Mouse (Mus musculus) urinary bladder, adult 18-20 months (tissue): ENCODE results near the gene Cer1.

Experiments used
- DNase-seq, 2 experiments: peaks; one replicate each; pipeline ENCODE4 v3.0.0; 2022; ENCODE audit warnings: low spot score in 2 of 2, mixed read lengths in 2 of 2

Gene Cer1

DNA sequence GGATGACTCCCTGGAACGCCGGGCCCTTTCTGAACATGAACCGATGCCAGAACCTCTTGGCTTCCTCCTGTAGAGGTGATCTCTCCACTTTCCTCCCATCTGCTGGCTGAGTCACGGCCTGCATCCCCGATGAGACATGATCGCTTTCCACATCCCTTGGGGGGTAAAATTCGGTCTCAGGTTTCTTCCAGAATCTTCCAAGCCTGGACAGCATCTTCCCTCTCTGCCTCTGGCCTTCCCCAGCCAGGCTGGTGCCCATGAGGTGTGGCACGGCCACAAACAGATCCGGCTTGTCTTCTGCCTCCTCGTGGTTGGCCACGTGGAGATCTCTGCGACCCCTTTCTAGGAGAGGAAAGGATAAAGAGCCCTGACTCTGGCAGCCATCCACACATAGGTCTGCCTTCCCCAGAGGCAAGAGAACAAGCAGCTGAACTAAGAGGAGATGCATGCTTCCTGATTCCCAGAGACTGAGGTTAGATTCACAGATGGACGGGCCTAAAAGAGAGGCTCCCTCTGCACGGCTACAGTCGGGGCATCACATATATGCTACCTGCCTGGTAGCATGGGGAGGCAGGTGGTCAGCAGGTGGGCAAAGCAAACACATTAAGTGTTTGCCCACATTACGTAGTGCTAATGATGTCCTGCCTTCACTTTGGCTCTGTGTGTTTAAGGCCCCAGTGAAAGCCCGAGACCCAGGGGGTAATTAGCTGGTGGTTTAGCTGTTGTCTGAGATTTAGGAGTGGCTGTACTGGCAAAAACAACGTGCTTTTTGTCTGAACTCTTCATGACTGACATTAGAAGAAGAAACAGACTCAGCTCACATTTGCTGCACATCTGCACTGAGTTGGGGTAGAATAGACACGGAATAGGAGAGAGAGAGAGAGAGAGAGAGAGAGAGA lies at the start of gene Cer1:
TSS of gene Cer1 (minus strand) at position 513 of the 899 bp plus-strand sequence.
- no peak for DNase-seq

DNA sequence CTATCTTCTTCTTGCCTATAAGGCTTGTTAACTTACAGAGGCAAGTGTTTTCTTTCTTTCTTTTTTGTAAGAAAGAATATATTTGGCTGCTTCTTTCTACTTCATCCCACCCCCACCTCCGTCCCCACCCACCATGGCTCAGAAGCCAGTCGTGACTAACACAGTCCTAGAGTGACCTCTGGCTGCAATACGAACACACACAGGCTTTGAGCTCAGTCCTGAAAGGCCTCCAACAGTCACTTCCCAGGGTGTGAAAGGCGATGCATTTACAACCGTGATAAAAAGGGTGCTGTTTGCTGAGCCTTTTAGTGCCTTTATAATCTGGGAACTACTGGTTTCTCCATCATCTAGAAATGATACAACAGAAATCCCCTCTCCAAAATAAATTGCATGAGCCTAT lies 49.4 kb upstream of the Cer1 start:
- no peak for DNase-seq

GRCm38 (mm10) chr4:82933698-82934210 lies 48.8 kb upstream of the Cer1 start:
- peak; percentile 17 to 68 for DNase-seq

DNA sequence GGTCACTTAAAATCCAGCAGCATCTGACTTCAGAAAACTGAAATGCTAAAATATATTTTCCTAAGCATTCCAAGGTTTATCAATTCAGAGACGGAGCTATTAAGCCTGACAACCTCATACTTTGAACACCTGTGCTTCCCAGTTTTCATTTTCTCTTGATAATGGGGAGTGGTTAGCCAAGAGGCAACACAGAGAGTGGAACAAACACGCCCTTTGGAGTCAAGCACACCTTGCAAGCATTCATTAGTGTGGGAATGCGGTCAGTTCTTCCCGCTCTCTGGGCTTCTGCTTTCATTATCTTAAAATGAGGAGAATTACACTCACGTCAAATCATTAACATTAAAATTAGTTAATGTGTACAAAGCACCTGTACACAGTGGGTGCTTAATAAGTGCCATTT lies 45.1 kb upstream of the Cer1 start:
- no peak for DNase-seq

DNA sequence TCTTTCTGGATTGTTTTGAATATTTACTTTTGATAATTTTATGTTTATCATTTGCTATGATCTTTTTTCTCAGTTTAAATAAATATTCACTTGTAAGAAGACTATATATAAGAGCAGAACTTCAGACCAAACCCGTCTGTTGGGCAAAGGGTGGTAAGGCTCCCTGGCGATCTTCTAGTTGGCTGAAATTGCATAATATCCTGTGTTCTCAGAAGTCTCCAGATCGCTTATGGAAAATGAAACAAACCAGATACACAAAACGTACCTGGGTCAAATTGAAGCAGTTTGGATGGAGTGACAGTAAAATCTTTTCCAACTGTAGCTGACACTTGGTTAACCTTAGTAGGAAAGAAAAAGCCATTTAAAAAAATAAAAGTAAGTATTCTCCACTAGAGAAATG lies 37.0 kb upstream of the Cer1 start:
- DNase-seq, result no peak

DNA sequence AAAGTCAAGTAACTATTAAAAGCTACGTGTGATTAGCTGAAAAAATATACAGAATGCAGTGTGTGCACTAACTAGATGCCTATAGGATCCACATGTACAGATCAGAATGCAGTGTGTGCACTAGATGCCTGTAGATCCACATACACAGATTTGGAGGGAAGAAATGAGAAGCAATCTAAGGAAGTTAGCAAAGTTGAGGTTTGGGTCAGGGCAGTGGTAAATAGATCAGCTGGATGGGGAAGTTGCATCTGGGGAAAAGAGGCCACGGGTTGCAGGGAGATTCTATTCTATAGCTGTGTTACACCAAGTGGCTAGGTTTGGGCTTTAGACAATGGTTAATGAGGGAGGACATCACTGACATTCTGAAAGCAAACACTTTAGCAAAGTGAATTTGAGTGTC lies 33.7 kb upstream of the Cer1 start:
- no peak for DNase-seq

GRCm38 (mm10) chr4:82916678-82917050 lies 31.7 kb upstream of the Cer1 start:
- no peak for DNase-seq

- no peak for DNase-seq
Measured at GRCm38 (mm10) chr4:82916003-82916677, 31.2 kb upstream of the Cer1 start.

- no peak for DNase-seq
Measured at GRCm38 (mm10) chr4:82915576-82915975, 30.6 kb upstream of the Cer1 start.

DNA sequence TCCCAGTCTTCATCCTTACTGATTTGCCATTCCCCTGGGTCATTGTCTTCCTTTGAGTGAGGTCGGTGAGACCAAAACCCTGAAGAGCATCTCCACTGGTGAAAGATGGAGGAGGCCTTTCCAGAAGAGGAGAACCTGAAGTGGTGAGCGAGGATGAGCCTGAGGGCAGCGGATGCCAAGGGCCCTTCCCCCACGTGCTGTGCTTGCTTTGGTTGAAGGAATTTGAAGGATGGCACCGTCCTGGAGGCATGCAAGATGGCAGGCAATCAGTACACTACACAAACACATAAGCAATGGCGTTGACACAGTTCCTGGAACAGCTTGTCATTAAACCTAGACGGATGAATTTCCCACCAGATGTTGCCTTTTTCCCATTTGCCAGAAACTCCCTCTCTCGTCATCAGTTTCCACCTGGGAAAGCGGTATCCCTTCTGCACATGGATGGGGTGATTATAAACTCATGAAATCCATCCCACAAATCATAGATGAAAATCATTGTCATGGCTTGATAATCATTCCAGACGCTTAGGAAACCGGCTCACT lies 29.7 kb upstream of the Cer1 start:
- no peak for DNase-seq

- no peak for DNase-seq
Measured at GRCm38 (mm10) chr4:82895227-82895626, 10.3 kb upstream of the Cer1 start.

- DNase-seq, result no peak
Measured at GRCm38 (mm10) chr4:82892247-82892646, 7.3 kb upstream of the Cer1 start.

DNA sequence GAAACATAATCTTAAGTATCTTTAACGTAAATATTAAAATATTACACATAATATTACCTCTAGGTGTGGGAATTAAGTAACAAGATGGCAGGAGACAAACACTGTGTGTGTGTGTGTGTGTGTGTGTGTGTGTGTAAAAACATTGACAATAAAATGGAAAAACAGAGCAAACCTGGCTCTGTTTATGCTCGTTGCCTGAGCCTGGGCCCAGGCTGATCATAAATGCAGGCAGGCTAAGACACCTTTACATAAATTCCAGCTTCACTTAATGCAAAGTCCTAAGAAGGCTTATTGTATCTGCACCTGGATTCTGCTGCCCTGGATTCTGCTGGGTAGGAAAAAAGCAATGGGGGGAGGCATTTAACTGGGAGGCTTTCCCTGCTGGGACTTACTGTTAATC lies 6.6 kb upstream of the Cer1 start:
- DNase-seq, result no peak

- DNase-seq, result no peak
Measured at GRCm38 (mm10) chr4:82891049-82891448, 6.1 kb upstream of the Cer1 start.

- no peak for DNase-seq
Measured at GRCm38 (mm10) chr4:82890585-82890984, 5.6 kb upstream of the Cer1 start.

DNA sequence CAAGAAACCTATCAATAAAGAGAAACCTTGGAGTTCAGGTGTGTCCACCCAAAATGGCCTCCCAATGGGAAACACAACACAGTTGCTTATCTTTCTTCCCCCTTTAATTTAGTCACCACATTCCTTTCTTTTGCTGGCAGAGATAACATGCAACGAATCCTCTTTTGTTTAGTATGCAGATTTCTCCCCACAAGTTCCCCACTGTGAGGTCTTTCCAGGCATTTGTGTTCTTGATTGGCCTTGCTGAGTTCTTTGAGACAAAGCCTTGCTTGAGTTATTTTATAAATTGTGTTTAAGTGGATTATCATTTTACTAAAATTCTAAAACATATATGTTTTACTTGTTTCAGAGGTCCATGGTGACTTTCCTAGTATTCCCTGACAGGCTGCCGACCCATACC lies 1.2 kb upstream of the Cer1 start:
- DNase-seq, result no peak

DNA sequence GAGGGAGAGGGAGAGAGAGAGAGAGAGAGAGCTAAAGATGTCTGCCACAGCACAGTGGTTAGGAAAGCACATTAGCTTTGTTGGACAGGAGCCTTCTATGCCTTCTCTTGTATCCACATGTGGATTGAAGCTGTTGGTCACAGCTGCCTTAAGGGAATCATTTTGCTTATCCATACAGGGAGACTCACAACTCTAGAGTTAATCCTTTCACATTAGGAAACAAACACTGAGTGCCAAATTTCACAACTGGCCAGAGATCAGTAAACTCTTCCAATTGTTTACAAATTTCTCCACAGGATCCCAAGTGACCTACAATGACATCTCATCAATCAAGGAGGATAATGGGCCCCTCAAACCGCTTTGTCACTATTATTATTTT lies 576 bp upstream of the Cer1 start:
- DNase-seq, result no peak

DNA sequence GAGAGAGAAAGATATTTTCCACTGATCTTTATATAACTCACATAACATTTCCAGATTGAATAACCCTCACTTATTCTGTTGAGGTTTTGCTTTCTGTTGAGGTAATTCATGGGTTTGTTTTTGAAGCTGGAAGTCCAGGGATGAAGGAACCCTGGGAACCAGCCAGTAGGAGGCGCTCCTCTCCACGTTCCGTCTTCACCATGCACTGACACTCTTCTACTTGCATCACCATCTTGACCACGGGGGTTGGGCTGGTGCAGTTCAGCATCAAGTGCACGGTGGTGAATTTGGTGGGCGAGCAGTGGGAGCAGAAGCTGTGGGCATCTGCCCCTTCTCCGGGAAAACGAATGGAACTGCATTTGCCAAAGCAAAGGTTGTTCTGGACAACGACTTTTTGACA lies 2.4 kb downstream of the Cer1 start:
- no peak for DNase-seq

DNA sequence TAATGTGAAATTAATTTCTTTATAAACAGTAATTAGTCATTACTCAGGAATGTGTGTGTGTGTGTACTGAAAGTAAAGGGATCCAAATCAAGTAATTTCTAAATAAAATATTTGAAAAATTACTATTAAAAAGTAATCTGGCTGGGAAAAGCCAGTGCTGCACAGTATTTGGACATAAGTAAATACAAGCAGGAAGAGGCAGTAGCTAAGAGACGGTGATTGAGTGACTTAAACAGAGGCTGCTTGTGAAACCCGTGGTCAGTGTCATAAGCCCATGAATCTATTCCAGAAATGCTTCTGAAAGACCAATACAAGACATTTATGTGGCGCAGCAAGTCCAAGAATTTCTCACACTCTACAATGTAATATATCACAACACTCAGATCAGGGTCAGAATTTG lies 3.6 kb downstream of the Cer1 start:
- no peak for DNase-seq

DNA sequence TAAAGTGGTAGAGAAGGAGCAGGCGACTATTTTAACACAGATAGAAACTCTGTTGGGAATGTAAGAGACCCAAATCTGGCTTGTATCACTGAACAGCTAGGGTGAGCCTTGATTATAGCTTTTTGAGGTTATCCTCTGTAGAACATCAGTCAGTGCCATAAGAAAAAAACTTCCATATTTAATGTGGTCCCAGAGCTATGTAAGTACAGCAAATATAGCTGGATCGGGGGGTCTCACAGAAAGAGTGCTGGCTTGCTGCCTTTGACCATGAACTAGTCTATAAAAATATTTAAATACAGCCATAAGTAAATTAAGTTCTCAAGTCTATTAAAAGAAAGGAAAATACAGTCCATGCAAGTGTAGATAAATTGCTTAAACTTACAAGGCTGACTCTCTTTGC lies 4.7 kb downstream of the Cer1 start:
- DNase-seq, result no peak

GRCm38 (mm10) chr4:82879152-82879551 lies 5.8 kb downstream of the Cer1 start:
- DNase-seq, result no peak

DNA sequence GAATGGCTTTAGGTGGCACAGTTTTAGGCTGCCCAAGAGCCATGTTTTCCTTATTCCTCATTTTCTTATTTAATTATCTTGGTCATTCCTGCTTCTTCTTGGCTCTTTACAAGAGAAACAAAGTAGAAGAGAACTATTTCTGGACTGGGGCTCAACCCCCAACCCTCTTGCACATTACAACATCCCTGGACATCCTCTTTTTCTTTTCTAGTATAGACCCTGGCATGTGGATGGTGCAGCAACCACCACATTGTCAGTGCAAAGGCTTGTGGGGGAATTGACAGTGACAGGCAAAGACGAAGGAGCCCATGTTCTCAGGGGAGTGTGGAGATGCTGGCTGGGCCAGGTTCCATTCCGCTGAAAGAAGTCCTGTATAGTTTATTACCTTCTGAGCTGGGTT lies 8.3 kb downstream of the Cer1 start:
- no peak for DNase-seq

GRCm38 (mm10) chr4:82875532-82875931 lies 9.4 kb downstream of the Cer1 start:
- no peak for DNase-seq
